8 mouse cellular contexts compared by ENCODE assay signal in genomic region chr10:91182291-91182990, GRCm38 (mm10). TPM values are rescaled to one million over a fixed set of nuclear protein-coding genes. Genes with fewer than 3 reads are reported as not detected.
DNase-seq lines count a peak whose midpoint lies in the region; ATAC-seq lines count a peak whose summit lies in the region.

No protein-coding gene starts in this region.

- no peaks in the 10 kb centered on the region for H3K36me3 ChIP-seq in embryonic facial prominence, embryonic 13.5 days
- H3K36me3 ChIP-seq in hindbrain, embryonic 14.5 days (replicated peaks; ENCODE audit: control insufficient read depth, insufficient read depth), result no peaks in the 10 kb centered on the region

- peak overlapping the region; percentile 79 for H3K9ac ChIP-seq in embryonic facial prominence, embryonic 13.5 days
- H3K9ac ChIP-seq in hindbrain, embryonic 14.5 days, result peak overlapping the region; percentile 67

- H3K4me1 ChIP-seq in embryonic facial prominence, embryonic 13.5 days, result peaks cover 29% of the 10 kb centered on the region
- H3K4me1 ChIP-seq in hindbrain, embryonic 14.5 days (replicated peaks; ENCODE audit: control insufficient read depth, insufficient read depth, low read length), result peaks cover 16% of the 10 kb centered on the region

- H3K9me3 ChIP-seq in embryonic facial prominence, embryonic 13.5 days, result no peaks in the 10 kb centered on the region
- H3K9me3 ChIP-seq in hindbrain, embryonic 14.5 days (ENCODE audit: control insufficient read depth, low read length), result no peaks in the 10 kb centered on the region

- H3K27ac ChIP-seq in embryonic facial prominence, embryonic 13.5 days, result peak overlapping the region; percentile 99
- H3K27ac ChIP-seq in hindbrain, embryonic 14.5 days, result peak overlapping the region; percentile 96

- peak overlapping the region; percentile 58 for H3K4me2 ChIP-seq in embryonic facial prominence, embryonic 13.5 days
- peak overlapping the region; percentile 59 for H3K4me2 ChIP-seq in hindbrain, embryonic 14.5 days (replicated peaks)

- DNase-seq in cerebellum, adult 9-10 months, result peak; percentile 64
- DNase-seq in cerebellum, postnatal 4 days (ENCODE audit: low spot score in 2 of 2), result no peak
- peak; percentile 73 for DNase-seq in CD4-positive helper T cell, adult 2 months (ENCODE audit: low read depth, low spot score)
- DNase-seq in hindbrain, embryonic 14.5 days (ENCODE audit: low spot score), result peak; percentile 66
- peak; percentile 41 for DNase-seq in lung, postnatal 14 days
- no peak for DNase-seq in urinary bladder, postnatal 10 days (ENCODE audit: low spot score)
- no peak for DNase-seq in left cerebral cortex, adult 8-10 months (ENCODE audit: low spot score in 2 of 2)

- H3K27me3 ChIP-seq in embryonic facial prominence, embryonic 13.5 days, result no peaks in the 10 kb centered on the region
- H3K27me3 ChIP-seq in hindbrain, embryonic 14.5 days (ENCODE audit: control insufficient read depth, insufficient read depth, low read length), result no peaks in the 10 kb centered on the region

- peak overlapping the region; percentile 53 for H3K4me3 ChIP-seq in embryonic facial prominence, embryonic 13.5 days
- H3K4me3 ChIP-seq in hindbrain, embryonic 14.5 days (replicated peaks; ENCODE audit: low read length), result peak overlapping the region; percentile 47

- no peak for ATAC-seq in embryonic facial prominence, embryonic 13.5 days (ENCODE audit: insufficient number of reproducible peaks, insufficient read depth, low FRiP score, low TSS enrichment, low read depth)
- ATAC-seq in hindbrain, embryonic 14.5 days (ENCODE audit: low FRiP score), result peak; percentile 6

- WGBS in embryonic facial prominence, embryonic 13.5 days, result 3% methylated on average over 16 of the region's 16 CpGs
- 1% methylated on average over 16 of the region's 16 CpGs for WGBS in hindbrain, embryonic 14.5 days

RNA-seq across cellular contexts. Expression of gene Tmpo, which starts 1.3 kb away (rescaled TPM):
- polyA plus RNA-seq in embryonic facial prominence, embryonic 13.5 days (2015; fragmentation: Nextera tagmentation; extraction: Ambion mirVana), result 237 and 252 TPM in 2 replicates
- 111 and 115 TPM in 2 replicates for polyA plus RNA-seq in hindbrain, embryonic 14.5 days (2014; fragmentation: Nextera tagmentation; extraction: Ambion mirVana)
- total RNA-seq in left cerebral cortex, adult 8-10 months (2022), result 10 to 100 TPM; 38.4 to 51.0 (median 45.2) TPM

RNA-seq across cellular contexts. Expression of gene Slc25a3, which starts 58.6 kb away (rescaled TPM):
- 402 and 411 TPM in 2 replicates for polyA plus RNA-seq in embryonic facial prominence, embryonic 13.5 days (2015; fragmentation: Nextera tagmentation; extraction: Ambion mirVana)
- polyA plus RNA-seq in hindbrain, embryonic 14.5 days (2014; fragmentation: Nextera tagmentation; extraction: Ambion mirVana), result 626 and 634 TPM in 2 replicates
- total RNA-seq in left cerebral cortex, adult 8-10 months (2022), result 100 to 1,000 TPM; 531 to 567 (median 564) TPM

Comparison
In these comparisons a context has a peak if more than half of its experiments do, and no peak if none do; other contexts are left out.
1. DNase-seq: peak in cerebellum, adult 9-10 months (single experiment), CD4-positive helper T cell, adult 2 months (single experiment), hindbrain, embryonic 14.5 days (single experiment) and lung, postnatal 14 days (single experiment); none in cerebellum, postnatal 4 days (0 of 2), urinary bladder, postnatal 10 days (single experiment) and left cerebral cortex, adult 8-10 months (0 of 2).